Mouse (Mus musculus) stomach, postnatal 0 days (tissue): ENCODE results near the gene Rtp1.

ENCODE experiments used
- CTCF ChIP-seq: IDR thresholded peaks from 2 replicates; pipeline ENCODE4 v1.5.1; 2016; ENCODE audit warnings: antibody characterized with exemption, low read depth, mild to moderate bottlenecking, moderate library complexity
- EP300 ChIP-seq: optimal IDR thresholded peaks from 2 replicates; pipeline ENCODE3; 2016; ENCODE audit warnings: antibody characterized with exemption

DNA sequence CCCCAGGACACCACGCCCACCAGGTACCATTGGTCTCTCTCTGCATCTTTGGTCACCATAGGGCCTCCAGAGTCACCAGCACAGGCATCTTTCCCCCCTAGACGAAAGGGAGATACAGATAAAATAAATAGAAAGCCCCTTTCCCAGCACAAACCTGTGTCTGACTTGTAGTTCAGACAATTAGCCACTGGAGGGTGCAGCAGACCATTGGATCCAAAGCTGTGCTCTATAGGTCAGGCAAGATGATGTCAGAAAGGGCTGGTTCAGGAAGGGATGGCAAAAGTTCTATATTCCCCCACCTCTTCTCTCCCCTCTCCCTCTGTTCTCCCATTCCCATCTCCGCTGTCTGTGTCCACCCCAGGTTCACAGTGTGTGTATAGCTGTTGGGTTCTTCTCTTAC, 23.5 kb downstream of the Rtp1 start:
- TF ChIP-seq EP300 (no peak), CTCF (peak; percentile 86)
